Mouse (Mus musculus): ENCODE data around the gene Ccdc162. TPM values are rescaled to one million over a fixed set of nuclear protein-coding genes. Genes with fewer than 3 reads are reported as not detected.

The Ccdc162 gene
- total RNA-seq, 1 experiment from 2014 or later: 0.39 TPM

DNA sequence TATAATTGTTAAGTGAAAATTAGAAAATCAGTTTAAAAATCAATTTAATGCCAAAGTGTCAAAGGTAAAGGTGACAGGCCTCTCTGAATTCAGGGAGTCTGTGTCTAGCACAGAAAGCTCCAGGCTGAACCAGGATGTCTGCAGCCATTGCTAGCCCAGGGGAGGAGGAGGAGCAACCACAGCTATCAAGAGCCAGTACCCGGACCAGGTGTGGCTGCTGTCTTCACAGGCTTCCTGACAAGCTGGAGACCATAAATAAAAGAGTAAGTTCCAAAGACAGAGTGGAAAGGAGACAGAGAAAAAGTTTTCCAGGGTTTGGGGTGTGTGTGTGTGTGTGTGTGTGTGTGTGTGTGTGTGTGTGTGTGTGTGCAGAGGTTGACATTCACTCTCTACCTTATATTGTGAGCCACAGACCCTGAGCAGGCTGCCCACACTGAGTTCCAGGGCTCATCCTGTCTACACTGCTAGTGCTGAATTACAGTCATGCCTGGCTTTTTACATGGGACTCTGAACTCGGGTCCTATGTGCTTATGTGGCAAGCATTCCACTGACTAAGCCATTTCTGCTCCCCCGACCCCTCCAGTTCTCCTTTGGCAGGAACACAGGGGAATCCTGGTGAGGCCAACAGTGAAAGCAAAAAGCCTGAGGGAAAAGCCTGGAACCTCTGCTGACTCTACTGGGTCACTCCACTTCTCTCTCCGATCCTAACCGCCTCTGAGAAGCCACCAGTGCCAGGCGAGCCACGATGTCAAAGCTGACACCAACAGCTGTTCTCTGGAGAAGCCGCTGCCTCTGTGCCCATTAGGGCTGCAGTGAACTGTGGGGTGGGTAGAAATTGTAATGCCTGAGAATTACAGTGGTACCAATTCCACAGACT, 140.7 kb downstream of the Ccdc162 start:
- DNase-seq: no peak

DNA sequence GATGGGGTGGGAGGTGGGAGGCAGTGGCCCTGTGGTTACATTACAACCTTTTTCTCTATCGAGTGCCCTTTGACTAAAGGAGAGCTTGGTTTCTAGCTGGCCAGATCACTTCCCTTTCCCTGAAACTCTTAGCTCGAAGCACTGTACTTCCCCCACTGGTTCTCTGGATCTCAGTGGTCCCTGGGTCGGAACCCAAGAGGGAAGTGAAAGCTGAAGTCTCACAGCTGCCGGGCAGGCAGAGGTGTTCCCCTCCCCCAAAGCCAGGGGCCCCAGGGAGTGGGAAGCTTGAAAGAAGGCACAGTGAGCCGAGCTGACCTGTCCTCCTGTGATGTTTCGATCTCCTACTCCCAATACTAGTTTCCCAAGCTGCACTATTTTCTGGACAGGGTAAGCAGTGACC, 143.2 kb downstream of the Ccdc162 start:
- DNase-seq: no peak

DNA sequence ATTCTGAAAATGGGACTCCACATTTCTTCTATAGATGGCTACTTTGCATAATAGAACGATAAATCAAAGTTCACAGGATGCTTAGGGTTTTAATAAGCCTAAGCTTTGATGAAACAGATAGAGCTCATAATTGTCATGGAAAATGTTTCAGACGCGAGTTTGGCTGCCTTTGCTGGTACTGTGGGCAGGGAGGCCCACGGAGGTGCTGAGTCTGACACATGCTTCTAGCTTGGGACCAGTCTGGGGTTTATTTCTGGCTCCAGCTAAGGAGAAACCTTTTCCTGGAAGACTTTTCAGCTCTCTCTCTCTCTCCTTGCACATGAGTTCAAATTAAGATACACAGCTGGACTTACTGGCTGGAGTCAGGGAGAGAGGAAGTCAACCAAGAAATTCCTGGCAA, 144.2 kb downstream of the Ccdc162 start:
- no peak for DNase-seq

DNA sequence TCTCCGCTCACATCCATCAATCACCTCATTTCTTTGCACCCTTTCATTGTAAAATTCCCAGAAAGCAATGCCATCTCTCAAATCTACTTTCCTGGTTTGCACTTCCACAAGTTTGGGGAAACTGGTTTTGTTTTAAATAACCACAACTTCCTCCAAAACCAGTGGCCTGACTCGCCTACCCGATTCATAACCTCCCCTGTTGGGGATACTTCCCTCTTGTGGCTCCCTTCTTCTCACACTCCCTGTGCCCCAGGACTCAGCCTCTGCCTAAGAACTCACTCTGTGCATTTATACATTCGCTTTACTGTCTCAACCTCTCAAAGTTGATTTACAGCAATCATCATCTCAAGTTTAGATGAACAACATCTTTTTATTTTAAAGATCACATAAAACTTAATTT, 145.4 kb downstream of the Ccdc162 start:
- DNase-seq: no peak

DNA sequence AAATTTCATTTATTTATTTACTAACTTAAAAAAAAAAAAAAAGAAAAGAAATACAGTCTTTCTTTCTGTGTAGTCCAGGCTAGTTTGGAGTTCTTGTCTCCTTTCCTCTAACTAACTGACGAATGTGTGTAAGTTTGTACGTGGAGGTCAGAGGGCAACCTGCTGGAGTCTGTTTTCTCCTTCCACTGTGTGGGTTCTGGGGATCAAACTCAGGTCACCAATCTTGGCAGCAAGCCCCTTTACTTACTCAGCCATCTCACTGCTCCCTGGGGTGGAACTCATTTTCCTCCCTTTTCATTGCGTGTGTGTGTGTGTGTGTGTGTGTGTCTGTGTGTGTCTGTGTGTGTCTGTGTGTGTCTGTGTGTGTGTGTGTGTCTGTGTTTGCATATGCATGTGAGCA, 148.1 kb downstream of the Ccdc162 start:
- no peak for DNase-seq

DNA sequence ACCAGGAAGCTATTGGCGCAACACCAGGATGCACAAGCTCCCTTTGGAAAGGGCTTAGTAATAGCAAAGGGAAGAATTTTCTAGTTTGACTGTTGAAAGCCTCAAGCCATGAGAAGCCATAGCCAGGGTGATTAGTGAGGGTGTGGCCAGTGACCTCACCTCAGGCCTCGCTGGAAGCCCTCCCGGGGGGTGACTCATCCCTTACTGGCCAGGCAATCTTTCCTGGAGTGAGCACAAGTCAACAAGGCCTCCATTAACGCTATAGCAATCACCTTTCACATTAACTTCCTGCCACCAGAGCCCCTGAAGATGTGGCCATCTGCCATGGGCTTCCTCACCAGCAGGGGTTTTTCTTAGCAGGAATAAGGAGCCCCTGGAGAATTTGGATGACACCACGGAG, 151.3 kb downstream of the Ccdc162 start:
- peak; percentile 67 for DNase-seq

DNA sequence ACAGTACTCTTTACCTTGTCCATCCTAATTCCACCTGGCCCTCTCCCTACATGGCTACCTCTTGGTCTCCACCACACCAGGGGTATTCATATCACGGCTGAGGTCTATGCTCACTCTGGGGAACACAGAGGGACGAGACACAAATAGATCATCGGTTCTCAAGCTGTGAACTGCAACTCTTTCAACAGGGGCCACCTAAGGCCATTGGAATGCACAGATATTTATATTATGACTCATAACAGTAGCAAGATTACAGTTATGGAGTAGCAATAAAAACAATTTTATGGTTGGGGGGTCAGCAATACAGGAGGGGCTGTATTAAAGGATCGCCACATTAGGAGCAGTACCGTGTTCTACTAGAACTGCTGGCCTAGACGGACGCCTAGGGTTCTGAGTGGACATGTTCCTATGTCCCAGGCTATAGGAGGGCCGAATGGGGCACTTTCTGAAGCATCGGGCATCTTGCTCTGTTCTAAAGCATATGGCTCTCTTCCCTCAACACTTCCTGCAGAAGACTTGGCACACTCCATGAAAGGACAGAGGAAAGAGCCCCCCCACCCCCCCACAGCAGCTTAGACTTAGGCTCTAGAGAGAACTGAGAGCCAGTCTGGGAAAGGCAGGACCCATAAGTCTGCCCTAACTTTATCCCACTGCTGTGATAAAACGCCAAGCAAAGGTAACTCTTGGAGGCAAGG, 154.6 kb downstream of the Ccdc162 start:
- no peak for DNase-seq

DNA sequence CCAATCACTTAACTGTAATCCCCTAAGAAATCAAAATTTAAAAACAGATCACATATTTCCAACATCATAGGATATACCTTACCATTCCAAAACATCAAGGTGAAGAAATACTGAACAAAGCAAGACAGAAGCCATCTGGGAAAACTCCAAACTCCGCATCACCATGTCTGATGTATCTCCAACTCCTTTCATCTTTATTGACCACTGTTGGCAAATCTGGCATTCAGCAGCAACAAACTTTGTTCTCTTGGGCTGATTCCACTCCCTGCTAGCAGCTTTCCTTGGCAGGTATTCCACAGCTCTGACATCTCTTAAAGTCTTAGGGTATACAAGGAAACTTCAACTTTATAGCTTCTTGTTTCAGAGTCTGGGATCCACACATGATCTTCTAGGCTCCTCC, 158.0 kb downstream of the Ccdc162 start:
- DNase-seq: no peak

DNA sequence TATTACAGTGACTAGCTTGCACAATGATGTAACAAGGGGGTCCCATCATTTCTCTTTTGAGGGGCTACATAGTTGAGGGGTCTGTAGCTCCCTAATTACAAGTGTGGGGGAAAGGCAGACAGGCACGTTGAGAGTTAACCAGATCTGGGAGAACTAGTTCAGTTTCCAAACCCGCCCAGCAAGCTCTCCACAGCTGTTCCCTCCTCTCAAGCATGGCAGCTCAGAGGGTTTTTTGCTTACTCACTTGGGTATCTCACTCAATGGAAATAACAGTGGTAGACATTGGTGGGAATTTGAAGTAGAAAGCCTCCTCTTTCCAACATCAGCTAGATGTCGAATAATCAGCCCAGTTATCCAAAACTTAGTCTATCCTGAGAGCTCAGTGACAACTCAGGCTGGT, 161.4 kb downstream of the Ccdc162 start:
- no peak for DNase-seq

DNA sequence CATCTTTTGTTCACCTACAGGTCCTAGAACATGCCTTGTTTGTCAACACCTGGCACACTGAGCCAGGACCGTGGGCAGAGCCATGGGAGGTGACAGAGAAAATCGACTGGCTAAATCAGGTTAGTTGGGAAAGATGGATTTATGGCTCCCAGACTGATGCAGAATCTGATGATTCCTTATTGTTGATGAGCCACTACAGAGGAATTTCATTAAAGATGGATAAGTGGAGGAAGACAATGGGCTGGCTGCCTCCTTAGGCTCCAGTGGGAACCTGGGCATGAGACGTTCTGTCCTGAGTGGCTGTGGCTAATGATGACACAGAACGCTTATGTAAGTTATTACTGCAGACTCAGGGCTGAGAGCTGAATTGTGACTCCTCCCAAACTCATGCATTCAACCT, 162.7 kb downstream of the Ccdc162 start:
- no peak for DNase-seq

DNA sequence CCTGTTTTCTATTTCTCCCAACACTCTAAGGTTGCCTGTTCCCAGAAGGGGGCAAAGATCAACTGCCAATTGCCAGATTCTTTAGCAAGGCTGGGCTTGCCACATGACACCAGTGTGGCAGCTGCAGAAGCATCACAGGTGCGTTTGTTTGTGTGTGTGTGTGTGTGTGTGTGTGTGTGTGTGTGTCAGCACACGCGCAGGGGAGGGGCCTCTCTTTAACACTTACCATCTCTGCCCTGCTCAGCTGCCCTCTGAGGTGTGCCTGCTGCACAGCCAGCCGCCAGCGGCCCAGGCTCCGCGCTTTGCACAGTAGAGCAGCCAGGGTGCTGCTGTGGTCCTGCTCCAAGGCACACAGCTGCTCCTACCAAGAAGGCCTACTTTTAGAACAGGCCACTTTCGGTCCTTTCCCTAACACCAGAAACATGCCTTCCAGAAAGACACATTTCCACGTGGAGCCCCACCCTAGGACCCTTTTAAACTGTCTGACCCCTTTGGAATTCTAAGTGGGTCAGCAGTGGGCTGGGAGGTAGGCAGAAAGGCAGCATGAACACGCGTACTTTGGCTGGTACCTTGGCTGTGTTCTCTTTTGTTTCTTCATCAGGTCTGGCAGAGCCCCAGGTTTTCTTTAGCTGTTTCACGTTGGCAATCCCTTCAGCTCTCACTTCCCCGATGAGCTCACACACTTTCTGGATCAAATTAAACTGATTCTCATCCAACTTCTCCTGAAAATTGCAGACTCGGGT, 163.4 kb downstream of the Ccdc162 start:
- DNase-seq: no peak

DNA sequence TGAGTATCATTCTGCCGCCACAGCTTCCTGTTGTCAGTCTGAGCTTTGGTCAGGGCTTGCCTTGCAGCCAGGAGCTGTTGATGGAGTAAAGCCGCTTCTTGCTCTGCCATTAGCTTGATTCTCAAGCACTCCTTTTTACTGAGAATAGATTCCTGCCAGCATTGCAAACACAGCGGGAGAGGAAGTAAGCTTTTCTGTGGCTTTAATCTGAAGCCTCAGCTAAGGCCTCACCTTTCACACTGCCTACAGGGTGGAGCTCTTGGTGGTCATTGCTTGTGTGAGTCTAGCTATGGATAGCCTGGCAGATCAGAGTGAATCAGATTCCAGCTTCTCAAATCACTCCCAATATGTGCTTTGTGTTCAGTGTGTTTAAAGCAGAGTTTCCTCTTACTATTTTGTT, 164.1 kb downstream of the Ccdc162 start:
- DNase-seq: no peak

DNA sequence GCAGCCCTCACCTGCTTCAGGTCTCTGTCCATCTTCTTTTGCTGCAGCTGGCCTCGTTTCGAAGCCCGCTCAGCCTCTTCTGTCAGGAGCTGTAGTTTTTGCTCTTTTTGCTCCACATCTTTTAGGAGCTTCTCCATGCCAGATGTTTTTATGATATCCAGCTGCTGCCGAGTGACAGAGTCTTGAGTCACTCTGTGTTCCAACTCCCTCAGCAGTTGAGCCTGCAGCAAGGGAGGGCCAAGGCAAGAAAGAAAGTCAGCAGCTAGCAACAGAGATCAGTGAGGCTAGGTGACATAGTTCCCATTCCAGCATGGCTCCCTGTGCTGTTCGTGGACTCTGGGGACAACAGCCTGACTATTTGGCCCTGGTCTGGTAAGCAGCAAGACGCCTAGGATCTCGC, 165.7 kb downstream of the Ccdc162 start:
- DNase-seq: no peak

DNA sequence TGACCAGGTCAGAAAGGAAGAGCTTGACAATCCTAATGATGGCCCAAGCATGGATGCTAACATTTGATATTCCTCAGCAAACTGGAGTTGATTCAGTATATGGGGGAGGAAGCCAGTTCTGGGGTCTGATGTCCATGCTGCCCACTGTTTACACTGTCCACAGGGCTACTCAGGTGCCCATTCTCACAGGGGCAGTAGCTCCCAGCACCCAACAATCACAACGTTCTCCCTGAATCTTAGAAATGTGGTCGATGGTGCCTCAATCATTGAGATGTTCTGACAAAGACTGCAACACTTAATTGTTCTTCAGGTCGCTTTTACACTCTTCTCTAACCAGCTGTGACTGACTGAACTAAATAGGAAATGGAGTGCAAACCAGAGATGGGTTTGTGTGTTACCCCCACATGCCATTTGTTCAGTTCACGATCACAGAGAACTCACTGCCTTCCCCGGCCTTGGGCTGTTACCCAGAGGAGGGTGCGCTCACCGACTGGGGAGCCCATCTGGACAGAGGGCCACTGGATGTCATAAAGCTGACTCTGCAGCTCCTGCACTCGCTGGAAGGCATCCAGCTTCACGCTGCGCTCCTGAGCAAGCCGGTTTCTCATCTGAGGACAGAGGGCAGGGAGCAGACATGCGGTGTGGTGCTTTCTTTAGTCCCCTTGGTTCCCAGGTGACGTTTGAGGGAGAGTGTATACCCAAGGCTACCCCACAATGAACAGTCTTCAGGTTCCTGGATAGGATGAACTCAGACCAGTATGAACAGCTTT, 169.9 kb downstream of the Ccdc162 start:
- DNase-seq: peak; percentile 47

DNA sequence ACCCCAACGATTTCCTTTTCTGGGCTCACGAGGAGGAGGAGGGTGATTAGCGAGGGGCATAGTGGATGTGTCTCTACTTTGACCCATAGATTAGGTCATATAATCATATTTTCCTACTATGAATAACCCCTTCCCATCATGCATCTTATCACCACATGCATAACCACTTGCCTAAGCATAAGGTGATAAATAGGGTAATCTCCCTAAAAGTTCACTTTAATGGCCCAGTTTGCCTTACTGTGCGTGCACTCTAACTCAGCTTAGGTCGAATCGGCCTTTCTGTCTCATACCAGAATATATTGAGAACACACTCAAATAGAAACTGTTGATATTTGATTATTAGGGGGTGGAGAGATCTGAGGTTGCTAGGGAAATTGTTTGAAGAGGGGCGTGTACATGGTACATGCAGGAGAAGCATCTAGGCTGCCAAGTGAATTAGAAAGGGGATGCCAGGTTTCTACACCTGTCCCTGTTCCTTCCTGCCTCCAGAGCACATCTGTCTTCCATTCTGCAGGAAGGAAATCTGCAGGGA, 171.1 kb downstream of the Ccdc162 start:
- no peak for DNase-seq

DNA sequence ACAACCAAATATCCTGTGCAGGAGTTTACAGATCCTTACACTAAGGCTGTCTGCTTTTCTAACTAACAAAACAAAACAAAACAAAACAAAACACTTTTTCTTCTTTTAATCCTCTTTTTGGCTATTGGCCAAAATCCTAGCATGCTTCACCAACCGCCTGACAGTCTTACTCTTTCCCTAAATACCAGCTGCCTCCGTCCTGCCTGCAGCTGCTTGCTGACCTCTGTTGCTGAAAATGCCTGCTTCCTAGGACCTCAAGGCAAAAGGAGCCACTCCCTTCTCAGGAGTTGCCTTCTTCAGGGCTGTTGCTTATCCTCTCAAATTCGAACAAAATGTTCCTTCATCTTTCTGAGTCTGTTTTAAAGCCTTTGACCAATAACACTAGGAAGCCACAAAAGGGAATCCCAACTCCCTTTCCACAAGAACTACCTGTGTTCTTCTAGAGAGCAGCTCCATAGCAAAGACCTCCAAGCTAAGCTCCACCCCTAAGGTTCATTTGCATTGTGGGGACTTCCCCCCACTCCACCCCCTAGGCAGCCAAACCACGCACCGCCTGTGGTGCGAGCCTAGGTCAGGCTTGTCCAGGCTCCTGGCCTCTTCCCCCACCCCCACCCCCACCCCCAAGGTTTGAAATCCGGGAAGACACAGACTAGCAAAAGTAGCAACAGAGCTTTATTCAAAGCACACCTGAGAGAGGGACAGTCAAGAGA, 171.8 kb downstream of the Ccdc162 start:
- no peak for DNase-seq

DNA sequence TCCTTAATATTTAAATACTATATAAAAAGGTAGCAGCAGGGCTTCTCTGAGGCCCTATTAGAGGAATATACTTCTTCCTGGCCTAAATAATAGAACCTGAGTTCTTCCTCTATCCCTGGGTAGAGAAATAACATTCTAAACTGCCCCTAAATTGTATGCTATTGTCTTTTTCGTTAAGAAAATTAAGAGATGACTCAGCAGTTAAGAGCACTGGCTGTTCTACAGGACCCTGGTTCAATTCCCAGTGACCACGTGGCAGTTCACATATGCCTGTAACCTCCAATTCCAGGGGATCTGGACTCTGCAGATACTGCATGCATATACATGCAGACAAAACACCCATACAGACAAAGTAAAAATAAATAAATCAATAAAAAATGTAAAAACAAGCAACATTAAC, 172.6 kb downstream of the Ccdc162 start:
- DNase-seq: no peak

DNA sequence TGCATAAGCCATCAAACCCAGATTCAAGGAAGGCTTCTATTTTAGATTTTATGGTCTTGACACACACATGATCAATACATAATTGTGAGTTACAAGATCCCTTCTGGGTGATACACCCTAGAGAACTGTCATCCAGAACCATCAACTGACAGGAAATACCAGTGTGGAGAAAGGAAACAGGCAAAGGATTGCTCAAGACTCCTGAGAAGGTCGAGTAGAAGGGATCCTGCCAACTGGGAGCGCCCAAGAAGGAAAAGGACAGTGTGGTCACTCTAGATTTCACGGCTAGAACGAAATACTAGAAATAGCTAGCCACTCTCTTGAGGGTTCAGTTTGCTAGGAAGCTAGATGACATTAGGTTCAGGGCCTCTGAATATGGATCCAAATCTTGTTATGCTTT, 173.0 kb downstream of the Ccdc162 start:
- no peak for DNase-seq

DNA sequence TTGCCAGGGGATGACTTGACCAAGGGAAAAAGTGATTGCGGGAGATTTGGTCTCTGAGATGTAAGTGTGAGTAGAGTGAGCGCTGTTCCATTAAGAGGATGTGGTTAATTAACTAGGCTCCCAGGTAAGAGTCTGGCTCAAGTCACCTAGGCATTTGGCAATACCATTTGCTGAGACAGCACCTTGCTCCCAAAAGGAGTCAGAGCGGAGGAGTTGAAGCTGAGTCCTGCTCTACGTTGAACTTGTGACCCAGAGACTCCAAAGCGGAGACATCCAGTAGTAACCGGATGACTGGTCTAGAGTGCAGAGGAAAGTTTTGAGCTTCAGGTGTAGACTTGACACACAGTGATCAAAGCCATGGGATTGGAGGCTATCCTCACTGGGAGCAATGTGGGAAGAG, 174.4 kb downstream of the Ccdc162 start:
- DNase-seq: no peak

DNA sequence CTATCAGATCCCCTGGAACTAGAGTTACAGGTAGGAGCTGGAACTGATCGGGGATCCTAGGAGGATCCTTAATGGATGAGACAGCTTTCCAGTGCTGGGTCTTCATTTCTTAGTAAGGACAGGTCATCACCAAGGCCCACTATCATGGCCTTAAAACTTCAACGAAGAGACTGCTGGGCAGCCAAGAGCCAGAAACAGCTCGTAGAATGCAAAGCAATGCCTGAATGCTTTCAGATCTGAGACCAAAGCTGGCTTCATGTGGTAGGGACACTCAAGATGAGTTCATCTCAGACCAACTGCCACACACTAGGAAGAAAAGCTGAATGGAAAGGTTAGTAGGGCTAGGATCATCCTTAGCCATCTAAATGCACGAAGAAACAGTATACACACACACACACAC, 177.4 kb downstream of the Ccdc162 start:
- DNase-seq: no peak

DNA sequence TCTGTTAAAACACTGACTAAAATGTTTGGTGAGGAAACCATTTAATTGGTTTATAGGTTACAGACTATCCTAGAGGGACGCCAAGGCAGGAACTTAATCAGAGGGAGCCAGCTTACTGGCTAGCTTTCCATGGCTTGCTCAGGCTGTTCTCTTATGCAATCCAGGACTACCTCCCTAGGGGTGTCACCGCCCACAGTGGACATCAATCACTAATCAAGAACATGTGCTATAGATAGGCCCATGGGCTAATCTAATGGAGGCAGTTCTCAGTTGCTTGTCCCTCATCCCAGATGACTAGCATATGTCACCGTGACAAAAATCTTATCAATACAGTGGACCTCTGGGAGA, 178.5 kb downstream of the Ccdc162 start:
- DNase-seq: no peak

Measured in adrenal gland, postnatal 25 days (tissue).